Mouse (Mus musculus): ENCODE data around the gene Adgre5. TPM values are rescaled to one million over a fixed set of nuclear protein-coding genes. Genes with fewer than 3 reads are reported as not detected.

The Adgre5 gene
- total and polyA plus RNA-seq, 3 experiments, result 44.6 to 73.9 (median 46.4) TPM

- Histone ChIP-seq H3K27me3 (ENCODE audit: control insufficient read depth, insufficient read depth, low read length) (no peaks in the 10 kb centered on the region), H3K27ac (no peak overlapping the region), H3K4me1 (ENCODE audit: control insufficient read depth, insufficient read depth, low read length) (no peaks in the 10 kb centered on the region), H3K9ac (ENCODE audit: low read depth, low read length) (no peak overlapping the region), H3K4me3 (no peak overlapping the region), H3K79me2 (replicated peaks; ENCODE audit: control insufficient read depth, insufficient read depth, low read length) (no peaks in the 10 kb centered on the region), H3K36me3 (ENCODE audit: control insufficient read depth, insufficient read depth, low read length) (no peaks in the 10 kb centered on the region)
- intact Hi-C loops (cut with DNase I), result no loop called here
- TF ChIP-seq CTCF (IDR thresholded peaks at IDR 0.05) (no peak), EP300 (IDR thresholded peaks at IDR 0.05; ENCODE audit: insufficient read depth, low read depth, low read length) (no peak), POLR2A (IDR thresholded peaks at IDR 0.05; ENCODE audit: insufficient read depth, low read depth, low read length) (no peak)
- DNase-seq, result no peak
- WGBS, result 88% methylated on average over 3 of the region's 3 CpGs
Measured at GRCm38 (mm10) chr8:83778051-83778450, 36.9 kb upstream of the Adgre5 start.

DNA sequence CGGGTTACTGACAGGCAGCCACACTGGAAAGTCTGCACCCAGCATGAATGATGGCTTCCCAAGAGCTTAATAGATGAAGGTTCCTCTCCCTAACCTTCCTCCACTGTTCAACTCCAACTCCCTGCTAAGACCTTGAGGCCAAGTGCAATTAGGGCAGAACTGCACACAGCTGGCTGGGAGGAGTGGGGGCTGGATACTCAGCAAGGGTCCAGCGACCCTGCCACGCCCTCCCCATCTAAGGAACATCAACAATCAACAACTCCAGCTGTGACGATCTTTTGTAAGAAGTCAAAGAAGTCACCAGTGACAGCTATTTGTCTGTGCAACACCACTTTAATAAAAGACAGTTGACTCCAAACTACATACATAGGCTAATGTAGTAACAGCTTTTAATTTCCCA is 35.5 kb upstream of the Adgre5 start:
- WGBS, result 55% methylated on average over 4 of the region's 4 CpGs

GRCm38 (mm10) chr8:83774221-83774620 is 33.1 kb upstream of the Adgre5 start:
- Histone ChIP-seq H3K27me3 (ENCODE audit: control insufficient read depth, insufficient read depth, low read length) (no peaks in the 10 kb centered on the region), H3K4me1 (ENCODE audit: control insufficient read depth, insufficient read depth, low read length) (peaks cover 3% of the 10 kb centered on the region; the same call in 1 of the 2 replicates), H3K9ac (ENCODE audit: low read depth, low read length) (no peak overlapping the region), H3K27ac (peak overlapping the region; percentile 17; the same call in 1 of the 2 replicates), H3K36me3 (ENCODE audit: control insufficient read depth, insufficient read depth, low read length) (no peaks in the 10 kb centered on the region), H3K79me2 (replicated peaks; ENCODE audit: control insufficient read depth, insufficient read depth, low read length) (no peaks in the 10 kb centered on the region), H3K4me3 (no peak overlapping the region)
- WGBS, result 100% methylated on average over 2 of the region's 2 CpGs
- intact Hi-C loops (cut with DNase I), result no loop called here
- DNase-seq, result no peak
- TF ChIP-seq CTCF (IDR thresholded peaks at IDR 0.05), result no peak
- TF ChIP-seq EP300 (IDR thresholded peaks at IDR 0.05; ENCODE audit: insufficient read depth, low read depth, low read length), result no peak
- TF ChIP-seq POLR2A (IDR thresholded peaks at IDR 0.05; ENCODE audit: insufficient read depth, low read depth, low read length), result no peak

More for the DNA sequence above, 35.5 kb upstream of the Adgre5 start:
- Histone ChIP-seq H3K4me3 (no peak overlapping the region), H3K27ac (no peak overlapping the region), H3K36me3 (ENCODE audit: control insufficient read depth, insufficient read depth, low read length) (no peaks in the 10 kb centered on the region), H3K27me3 (ENCODE audit: control insufficient read depth, insufficient read depth, low read length) (no peaks in the 10 kb centered on the region), H3K4me1 (ENCODE audit: control insufficient read depth, insufficient read depth, low read length) (peaks cover 3% of the 10 kb centered on the region; the same call in 1 of the 2 replicates), H3K79me2 (replicated peaks; ENCODE audit: control insufficient read depth, insufficient read depth, low read length) (no peaks in the 10 kb centered on the region), H3K9ac (ENCODE audit: low read depth, low read length) (no peak overlapping the region)
- intact Hi-C loops (cut with DNase I), result no loop called here
- DNase-seq, result no peak
- TF ChIP-seq EP300 (IDR thresholded peaks at IDR 0.05; ENCODE audit: insufficient read depth, low read depth, low read length) (no peak), CTCF (IDR thresholded peaks at IDR 0.05) (no peak), POLR2A (IDR thresholded peaks at IDR 0.05; ENCODE audit: insufficient read depth, low read depth, low read length) (no peak)

GRCm38 (mm10) chr8:83773452-83773846 is 32.3 kb upstream of the Adgre5 start:
- 24% methylated on average over 6 of the region's 6 CpGs for WGBS
- DNase-seq, result peak in 1 of 2 experiments; percentile 21
- H3K36me3 ChIP-seq (ENCODE audit: control insufficient read depth, insufficient read depth, low read length), result no peaks in the 10 kb centered on the region
- no peaks in the 10 kb centered on the region for H3K79me2 ChIP-seq (replicated peaks; ENCODE audit: control insufficient read depth, insufficient read depth, low read length)
- peak overlapping the region; percentile 67 for H3K27ac ChIP-seq
- H3K4me1 ChIP-seq (ENCODE audit: control insufficient read depth, insufficient read depth, low read length), result peaks cover 5% of the 10 kb centered on the region; the same call in 1 of the 2 replicates
- H3K4me3 ChIP-seq, result no peak overlapping the region; the same call in 1 of the 2 replicates
- no peak overlapping the region for H3K9ac ChIP-seq (ENCODE audit: low read depth, low read length)
- H3K27me3 ChIP-seq (ENCODE audit: control insufficient read depth, insufficient read depth, low read length), result no peaks in the 10 kb centered on the region
- intact Hi-C loops (cut with DNase I), result loop anchor here (2.0 kb wide), 1 partner anchor 25 kb away; no protein-coding TSS in a partner anchor
- TF ChIP-seq CTCF (IDR thresholded peaks at IDR 0.05), result no peak
- 0 out of 2 replicates have a peak, but pooled peaks have one; percentile 1 for TF ChIP-seq POLR2A (IDR thresholded peaks at IDR 0.05; ENCODE audit: insufficient read depth, low read depth, low read length)

DNA sequence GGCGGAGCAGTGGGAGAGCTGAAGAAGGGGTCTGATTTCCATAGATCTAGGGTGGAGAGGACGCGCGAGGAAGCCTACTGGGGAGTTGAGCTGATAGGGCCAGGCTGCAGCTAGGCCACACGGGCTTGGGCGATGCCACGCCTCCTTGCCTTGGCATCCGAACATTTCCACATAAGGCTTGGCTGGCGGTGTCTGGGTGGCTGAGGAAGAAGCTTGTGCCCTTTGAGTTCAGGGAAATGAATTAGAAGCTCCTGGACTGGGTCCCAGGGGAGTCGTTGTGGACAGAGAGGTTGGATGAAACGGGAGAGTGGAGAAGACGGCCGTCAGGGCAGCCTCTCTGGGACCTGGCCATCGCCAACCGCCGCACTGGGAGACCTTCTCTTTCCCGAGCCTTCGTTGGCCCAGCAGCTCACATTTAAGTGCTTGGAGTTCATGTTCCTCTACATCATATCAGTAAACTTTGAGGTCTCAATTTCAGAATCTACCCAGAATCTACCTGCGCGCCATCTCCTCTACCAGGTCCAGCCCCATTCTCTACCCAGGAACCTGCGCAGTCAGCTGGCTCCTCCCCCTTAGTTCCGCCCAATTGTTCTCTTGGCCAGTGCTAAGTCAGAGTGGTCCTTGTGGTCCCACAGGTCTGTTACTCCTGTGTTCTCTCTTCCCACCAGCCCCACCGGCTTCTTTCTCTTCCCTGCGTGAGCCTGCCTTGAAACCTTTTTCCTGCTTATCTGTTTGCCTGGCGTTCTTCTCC is 31.8 kb upstream of the Adgre5 start:
- intact Hi-C loops (cut with DNase I), result loop anchor here (2.0 kb wide), 1 partner anchor 24 kb away; no protein-coding TSS in a partner anchor
- H3K79me2 ChIP-seq (replicated peaks; ENCODE audit: control insufficient read depth, insufficient read depth, low read length), result no peaks in the 10 kb centered on the region
- H3K9ac ChIP-seq (ENCODE audit: low read depth, low read length), result peak overlapping the region; percentile 17
- peak; percentile 61 to 66 for DNase-seq
- peak overlapping the region; percentile 67 for H3K27ac ChIP-seq
- no peaks in the 10 kb centered on the region for H3K27me3 ChIP-seq (ENCODE audit: control insufficient read depth, insufficient read depth, low read length)
- peaks cover 5% of the 10 kb centered on the region; the same call in 1 of the 2 replicates for H3K4me1 ChIP-seq (ENCODE audit: control insufficient read depth, insufficient read depth, low read length)
- no peaks in the 10 kb centered on the region for H3K36me3 ChIP-seq (ENCODE audit: control insufficient read depth, insufficient read depth, low read length)
- TF ChIP-seq CTCF (IDR thresholded peaks at IDR 0.05) (no peak), POLR2A (IDR thresholded peaks at IDR 0.05; ENCODE audit: insufficient read depth, low read depth, low read length) (0 out of 2 replicates have a peak, but pooled peaks have one; percentile 11)
- 14% methylated on average over 25 of the region's 25 CpGs for WGBS
- peak overlapping the region; percentile 40 for H3K4me3 ChIP-seq

DNA sequence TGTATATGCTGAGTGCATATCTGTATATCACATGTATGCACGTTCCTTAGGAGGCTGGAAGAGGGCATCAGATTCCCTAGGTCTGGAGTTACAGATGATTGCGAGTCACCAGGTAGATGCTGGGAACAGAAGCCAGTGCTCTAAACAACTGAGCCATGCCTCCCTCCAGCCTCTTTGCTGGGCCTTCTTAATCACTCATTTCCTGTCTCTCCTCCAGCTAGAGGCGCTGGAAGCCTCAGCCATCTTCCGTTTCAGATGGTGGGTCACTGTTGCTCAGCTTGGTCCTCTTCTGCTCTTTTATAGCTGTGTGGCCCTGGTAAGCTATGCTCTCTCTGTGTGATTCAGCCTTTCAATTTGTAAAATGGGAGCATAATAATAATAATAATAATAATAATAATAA is 30.7 kb upstream of the Adgre5 start:
- TF ChIP-seq POLR2A (IDR thresholded peaks at IDR 0.05; ENCODE audit: insufficient read depth, low read depth, low read length), result no peak
- no peak for TF ChIP-seq EP300 (IDR thresholded peaks at IDR 0.05; ENCODE audit: insufficient read depth, low read depth, low read length)
- TF ChIP-seq CTCF (IDR thresholded peaks at IDR 0.05), result no peak
- intact Hi-C loops (cut with DNase I), result loop anchor here (2.0 kb wide), 1 partner anchor 23 kb away; no protein-coding TSS in a partner anchor
- no peak overlapping the region for H3K27ac ChIP-seq
- H3K79me2 ChIP-seq (replicated peaks; ENCODE audit: control insufficient read depth, insufficient read depth, low read length), result no peaks in the 10 kb centered on the region
- no peak overlapping the region for H3K9ac ChIP-seq (ENCODE audit: low read depth, low read length)
- H3K36me3 ChIP-seq (ENCODE audit: control insufficient read depth, insufficient read depth, low read length), result no peaks in the 10 kb centered on the region
- no peak overlapping the region for H3K4me3 ChIP-seq
- H3K27me3 ChIP-seq (ENCODE audit: control insufficient read depth, insufficient read depth, low read length), result no peaks in the 10 kb centered on the region
- peaks cover 5% of the 10 kb centered on the region; the same call in 1 of the 2 replicates for H3K4me1 ChIP-seq (ENCODE audit: control insufficient read depth, insufficient read depth, low read length)
- WGBS, result 46% methylated on average over 4 of the region's 4 CpGs
- no peak for DNase-seq
